Mouse (Mus musculus): ENCODE measurements around the gene Rem2. TPM values are rescaled to one million over a fixed set of nuclear protein-coding genes. Genes with fewer than 3 reads are reported as not detected.
A peak's percentile ranks its signal among the peaks of the same experiment; 100 is the strongest.

The Rem2 gene
- total and polyA plus RNA-seq, 2 experiments from 2014 or later: 28.0 to 31.0 TPM

DNA sequence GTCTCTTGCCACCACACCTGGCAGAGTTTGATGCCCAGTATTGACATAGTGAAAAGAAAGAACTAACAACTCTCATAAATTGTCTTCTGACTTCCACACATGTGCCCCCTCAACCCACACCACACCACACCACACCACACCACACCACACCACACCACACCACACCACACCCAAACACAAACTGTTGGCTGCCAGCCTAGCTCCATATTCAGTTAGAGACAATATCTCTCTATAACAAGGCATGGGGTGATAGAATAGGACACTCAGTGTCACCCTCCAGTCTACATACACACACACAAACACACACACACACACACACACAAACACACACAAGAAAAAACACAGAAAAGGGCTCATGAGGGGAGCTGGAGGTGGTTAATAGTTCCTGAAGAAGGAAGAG lies 12.4 kb downstream of the Rem2 start:
- Histone ChIP-seq H3K9ac (no peak overlapping the region), H3K4me3 (ENCODE audit: low read depth, low read length) (no peak overlapping the region), H3K4me2 (ENCODE audit: low read depth) (no peak overlapping the region), H3K9me3 (ENCODE audit: low read length) (no peaks in the 10 kb centered on the region), H3K36me3 (ENCODE audit: insufficient read depth) (no peaks in the 10 kb centered on the region), H3K27ac (ENCODE audit: low read depth, low read length) (peak overlapping the region; percentile 40; the same call in 1 of the 2 replicates), H3K27me3 (ENCODE audit: insufficient read depth, low read length) (no peaks in the 10 kb centered on the region), H3K4me1 (ENCODE audit: insufficient read depth) (no peaks in the 10 kb centered on the region)
- no peak for DNase-seq
- no peak for ATAC-seq
- TF ChIP-seq CTCF (IDR thresholded peaks at IDR 0.05; ENCODE audit: low read depth): no peak

GRCm38 (mm10) chr14:54492345-54493131 lies 16.6 kb downstream of the Rem2 start:
- Histone ChIP-seq H3K36me3 (ENCODE audit: insufficient read depth) (no peaks in the 10 kb centered on the region), H3K9me3 (ENCODE audit: low read length) (no peaks in the 10 kb centered on the region), H3K27me3 (ENCODE audit: insufficient read depth, low read length) (no peaks in the 10 kb centered on the region), H3K4me2 (ENCODE audit: low read depth) (no peak overlapping the region), H3K9ac (no peak overlapping the region), H3K27ac (ENCODE audit: low read depth, low read length) (no peak overlapping the region), H3K4me3 (ENCODE audit: low read depth, low read length) (no peak overlapping the region), H3K4me1 (ENCODE audit: insufficient read depth) (no peaks in the 10 kb centered on the region)
- 68% methylated on average over 18 of the region's 18 CpGs for WGBS
- ATAC-seq: 0 out of 2 replicates have a peak, but pooled peaks have one; percentile 40
- TF ChIP-seq CTCF (IDR thresholded peaks at IDR 0.05; ENCODE audit: low read depth): no peak
- DNase-seq: no peak

DNA sequence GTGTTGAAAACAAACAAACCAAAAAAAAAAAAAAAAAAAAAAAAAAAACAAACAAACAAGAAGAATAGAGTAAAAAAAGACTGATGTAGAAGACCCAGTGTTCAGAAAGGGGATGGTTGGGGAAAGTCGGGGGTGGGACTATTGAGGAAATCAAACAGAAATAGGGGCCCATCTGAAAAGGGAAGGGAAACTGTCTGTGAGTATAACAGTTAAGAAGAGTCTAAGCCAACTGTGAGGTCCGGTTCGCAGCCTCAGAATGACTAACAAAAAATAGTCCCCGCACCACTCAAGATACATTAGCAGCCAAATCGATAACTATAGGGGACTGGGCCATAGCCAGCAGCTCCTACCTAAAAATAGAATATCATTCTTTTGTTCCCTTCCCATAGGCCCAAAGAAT lies 17.3 kb downstream of the Rem2 start:
- H3K4me3 ChIP-seq (ENCODE audit: low read depth, low read length): no peak overlapping the region
- WGBS: 92% methylated on average over 5 of the region's 5 CpGs
- DNase-seq (no peak), ATAC-seq (no peak)
- H3K4me1 ChIP-seq (ENCODE audit: insufficient read depth): no peaks in the 10 kb centered on the region
- TF ChIP-seq CTCF (IDR thresholded peaks at IDR 0.05; ENCODE audit: low read depth): no peak
- H3K4me2 ChIP-seq (ENCODE audit: low read depth): no peak overlapping the region
- no peaks in the 10 kb centered on the region for H3K9me3 ChIP-seq (ENCODE audit: low read length)
- H3K27ac ChIP-seq (ENCODE audit: low read depth, low read length): no peak overlapping the region
- no peaks in the 10 kb centered on the region for H3K27me3 ChIP-seq (ENCODE audit: insufficient read depth, low read length)
- H3K36me3 ChIP-seq (ENCODE audit: insufficient read depth): no peaks in the 10 kb centered on the region
- no peak overlapping the region for H3K9ac ChIP-seq

GRCm38 (mm10) chr14:54494234-54494633 lies 18.3 kb downstream of the Rem2 start:
- Histone ChIP-seq H3K36me3 (ENCODE audit: insufficient read depth) (no peaks in the 10 kb centered on the region), H3K27me3 (ENCODE audit: insufficient read depth, low read length) (no peaks in the 10 kb centered on the region), H3K9ac (no peak overlapping the region), H3K4me3 (ENCODE audit: low read depth, low read length) (no peak overlapping the region), H3K27ac (ENCODE audit: low read depth, low read length) (no peak overlapping the region), H3K4me1 (ENCODE audit: insufficient read depth) (no peaks in the 10 kb centered on the region), H3K9me3 (ENCODE audit: low read length) (no peaks in the 10 kb centered on the region), H3K4me2 (ENCODE audit: low read depth) (no peak overlapping the region)
- 6% methylated on average over 3 of the region's 3 CpGs for WGBS
- peak; percentile 83 for TF ChIP-seq CTCF (IDR thresholded peaks at IDR 0.05; ENCODE audit: low read depth)
- DNase-seq (peak; percentile 61), ATAC-seq (no peak; the same call in 1 of the 2 replicates)

GRCm38 (mm10) chr14:54496706-54497105 lies 20.8 kb downstream of the Rem2 start:
- Histone ChIP-seq H3K4me2 (ENCODE audit: low read depth) (no peak overlapping the region), H3K27me3 (ENCODE audit: insufficient read depth, low read length) (no peaks in the 10 kb centered on the region), H3K9ac (no peak overlapping the region), H3K4me3 (ENCODE audit: low read depth, low read length) (no peak overlapping the region), H3K36me3 (ENCODE audit: insufficient read depth) (no peaks in the 10 kb centered on the region), H3K9me3 (ENCODE audit: low read length) (no peaks in the 10 kb centered on the region), H3K27ac (ENCODE audit: low read depth, low read length) (no peak overlapping the region), H3K4me1 (ENCODE audit: insufficient read depth) (no peaks in the 10 kb centered on the region)
- no peak for ATAC-seq
- TF ChIP-seq CTCF (IDR thresholded peaks at IDR 0.05; ENCODE audit: low read depth): no peak
- DNase-seq: no peak
- WGBS: 87% methylated on average over 14 of the region's 14 CpGs

DNA sequence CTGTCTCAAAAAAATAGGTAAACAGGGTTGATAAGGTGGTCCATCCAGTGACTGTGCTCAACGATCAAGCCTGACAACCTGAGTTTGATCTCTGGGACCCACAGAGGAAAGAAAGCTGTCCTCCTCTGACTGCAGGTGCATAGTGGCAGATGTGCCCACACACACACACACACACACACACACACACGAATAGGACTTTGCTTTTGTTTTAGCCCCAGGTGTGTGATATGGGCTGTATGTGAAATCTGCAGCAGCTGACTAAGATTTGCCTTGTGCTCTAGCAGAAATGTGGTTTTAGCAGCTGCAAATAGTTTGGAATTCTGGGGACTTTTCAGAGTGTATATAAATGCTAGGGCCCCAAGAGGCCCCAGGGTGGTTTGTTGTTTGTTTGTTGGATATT lies 23.4 kb downstream of the Rem2 start:
- no peak for TF ChIP-seq CTCF (IDR thresholded peaks at IDR 0.05; ENCODE audit: low read depth)
- H3K27me3 ChIP-seq (ENCODE audit: insufficient read depth, low read length): no peaks in the 10 kb centered on the region
- H3K4me1 ChIP-seq (ENCODE audit: insufficient read depth): no peaks in the 10 kb centered on the region
- ATAC-seq: no peak
- no peak overlapping the region for H3K4me3 ChIP-seq (ENCODE audit: low read depth, low read length)
- H3K36me3 ChIP-seq (ENCODE audit: insufficient read depth): no peaks in the 10 kb centered on the region
- H3K9me3 ChIP-seq (ENCODE audit: low read length): no peaks in the 10 kb centered on the region
- H3K4me2 ChIP-seq (ENCODE audit: low read depth): no peak overlapping the region
- no peak for DNase-seq
- no peak overlapping the region for H3K27ac ChIP-seq (ENCODE audit: low read depth, low read length)
- WGBS: 90% methylated on average over 2 of the region's 2 CpGs
- H3K9ac ChIP-seq: no peak overlapping the region

- WGBS: 74% methylated on average over 2 of the region's 2 CpGs
- no peaks in the 10 kb centered on the region for H3K36me3 ChIP-seq (ENCODE audit: insufficient read depth)
- H3K27me3 ChIP-seq (ENCODE audit: insufficient read depth, low read length): no peaks in the 10 kb centered on the region
- DNase-seq (no peak), ATAC-seq (no peak)
- no peak overlapping the region for H3K9ac ChIP-seq
- no peak overlapping the region for H3K27ac ChIP-seq (ENCODE audit: low read depth, low read length)
- TF ChIP-seq CTCF (IDR thresholded peaks at IDR 0.05; ENCODE audit: low read depth): no peak
- no peaks in the 10 kb centered on the region for H3K9me3 ChIP-seq (ENCODE audit: low read length)
- no peaks in the 10 kb centered on the region for H3K4me1 ChIP-seq (ENCODE audit: insufficient read depth)
- no peak overlapping the region for H3K4me2 ChIP-seq (ENCODE audit: low read depth)
- no peak overlapping the region for H3K4me3 ChIP-seq (ENCODE audit: low read depth, low read length)
Observed at GRCm38 (mm10) chr14:54501365-54501764, 25.5 kb downstream of the Rem2 start.

Data from forebrain, postnatal 0 days (tissue).